Mouse (Mus musculus) neural tube, embryonic 12.5 days (tissue): Measurements from ENCODE around the gene Mrpl48. TPM values are rescaled to one million over a fixed set of nuclear protein-coding genes. Genes with fewer than 3 reads are reported as not detected.

Experiments used
- ATAC-seq: fragments of 200-750 bp; cut with Nextera tagmentation; 2 replicates; pipeline ENCODE4 v1.8.0; 2017; ENCODE audit warnings: low read depth, mild to moderate bottlenecking, moderate TSS enrichment, moderate library complexity; ENCODE audit not compliant: low FRiP score
- H3K27ac ChIP-seq: fragments of 300-500 bp; sonication (generic); 2 replicates; pipeline ENCODE4 v1.5.1; 2016
- H3K27me3 ChIP-seq: fragments of 300-500 bp; sonication (generic); replicated peaks from 2 replicates; pipeline ENCODE4 v1.6.1; 2016; ENCODE audit warnings: mild to moderate bottlenecking
- H3K36me3 ChIP-seq: fragments of 300-500 bp; sonication (generic); 2 replicates; pipeline ENCODE4 v1.6.1; 2016; ENCODE audit warnings: mild to moderate bottlenecking
- H3K4me1 ChIP-seq: fragments of 300-500 bp; sonication (generic); 2 replicates; pipeline ENCODE4 v1.6.1; 2016
- H3K4me2 ChIP-seq: fragments of 300-500 bp; sonication (generic); replicated peaks from 2 replicates; pipeline ENCODE4 v1.6.1; 2016; ENCODE audit warnings: mild to moderate bottlenecking
- H3K4me3 ChIP-seq: fragments of 300-500 bp; sonication (generic); 2 replicates; pipeline ENCODE4 v1.5.1; 2016
- H3K9ac ChIP-seq: fragments of 300-500 bp; sonication (generic); 2 replicates; pipeline ENCODE4 v1.6.1; 2016; ENCODE audit warnings: mild to moderate bottlenecking
- H3K9me3 ChIP-seq: fragments of 300-500 bp; sonication (generic); 2 replicates; pipeline ENCODE4 v1.6.1; 2016; ENCODE audit warnings: mild to moderate bottlenecking
- WGBS: fragments of 180-500 bp; shearing (Covaris S2); methylation state at CpG from one replicate; pipeline ENCODE4 v1.1.7; 2016; 5-methylcytosine and 5-hydroxymethylcytosine counted together
- polyA plus RNA-seq: library from polyadenylated mRNA; unstranded; fragments of >200 nt; fragmentation: Nextera tagmentation; extraction: Ambion mirVana; gene quantifications from 2 replicates; pipeline ENCODE4 v1.2.1, GENCODE M21; 2016

Gene Mrpl48
- polyA plus RNA-seq, 1 experiment from 2014 or later, result 69.9 TPM

GRCm38 (mm10) chr7:100501027-100501843 is 106.9 kb downstream of the Mrpl48 start:
- WGBS, result 73% methylated on average over 6 of the region's 6 CpGs
- no peaks in the 10 kb centered on the region for H3K9me3 ChIP-seq
- H3K9ac ChIP-seq, result no peak overlapping the region
- ATAC-seq, result no peak
- H3K4me2 ChIP-seq, result no peak overlapping the region
- no peak overlapping the region for H3K27ac ChIP-seq
- H3K4me1 ChIP-seq, result peaks cover 4% of the 10 kb centered on the region; the same call in 1 of the 2 replicates
- no peaks in the 10 kb centered on the region for H3K27me3 ChIP-seq
- peaks cover 11% of the 10 kb centered on the region; the same call in 1 of the 2 replicates for H3K36me3 ChIP-seq
- H3K4me3 ChIP-seq, result no peak overlapping the region

- 70% methylated on average over 16 of the region's 16 CpGs for WGBS
- H3K4me3 ChIP-seq, result no peak overlapping the region
- H3K4me1 ChIP-seq, result peaks cover 12% of the 10 kb centered on the region
- H3K27me3 ChIP-seq, result no peaks in the 10 kb centered on the region
- H3K9me3 ChIP-seq, result no peaks in the 10 kb centered on the region
- peaks cover 11% of the 10 kb centered on the region; the same call in 1 of the 2 replicates for H3K36me3 ChIP-seq
- H3K27ac ChIP-seq, result no peak overlapping the region
- H3K9ac ChIP-seq, result no peak overlapping the region
- no peak overlapping the region for H3K4me2 ChIP-seq
- no peak for ATAC-seq
Observed at GRCm38 (mm10) chr7:100500276-100500977, 107.7 kb downstream of the Mrpl48 start.

- H3K27me3 ChIP-seq, result no peaks in the 10 kb centered on the region
- no peak overlapping the region for H3K9ac ChIP-seq
- peaks cover 18% of the 10 kb centered on the region for H3K4me1 ChIP-seq
- peaks cover 11% of the 10 kb centered on the region; the same call in 1 of the 2 replicates for H3K36me3 ChIP-seq
- H3K27ac ChIP-seq, result no peak overlapping the region
- ATAC-seq, result no peak
- H3K9me3 ChIP-seq, result no peaks in the 10 kb centered on the region
- no peak overlapping the region for H3K4me2 ChIP-seq
- H3K4me3 ChIP-seq, result no peak overlapping the region
Observed at GRCm38 (mm10) chr7:100499465-100499864, 108.6 kb downstream of the Mrpl48 start.

GRCm38 (mm10) chr7:100497982-100498381 is 110.1 kb downstream of the Mrpl48 start:
- no peak overlapping the region for H3K9ac ChIP-seq
- WGBS, result 91% methylated on average over 13 of the region's 13 CpGs
- no peak overlapping the region for H3K4me2 ChIP-seq
- no peaks in the 10 kb centered on the region for H3K9me3 ChIP-seq
- peaks cover 29% of the 10 kb centered on the region for H3K4me1 ChIP-seq
- H3K4me3 ChIP-seq, result no peak overlapping the region
- 0 out of 2 replicates have a peak, but pooled peaks cover 3% of the 10 kb centered on the region for H3K27me3 ChIP-seq
- H3K27ac ChIP-seq, result no peak overlapping the region
- peaks cover 11% of the 10 kb centered on the region; the same call in 1 of the 2 replicates for H3K36me3 ChIP-seq
- no peak for ATAC-seq

GRCm38 (mm10) chr7:100497402-100497801 is 110.7 kb downstream of the Mrpl48 start:
- 89% methylated on average over 4 of the region's 4 CpGs for WGBS
- ATAC-seq, result no peak
- H3K4me3 ChIP-seq, result no peak overlapping the region
- peaks cover 8% of the 10 kb centered on the region; the same call in 1 of the 2 replicates for H3K27me3 ChIP-seq
- H3K27ac ChIP-seq, result no peak overlapping the region
- no peak overlapping the region for H3K4me2 ChIP-seq
- H3K36me3 ChIP-seq, result peaks cover 11% of the 10 kb centered on the region; the same call in 1 of the 2 replicates
- H3K9ac ChIP-seq, result no peak overlapping the region
- peaks cover 34% of the 10 kb centered on the region for H3K4me1 ChIP-seq
- no peaks in the 10 kb centered on the region for H3K9me3 ChIP-seq

GRCm38 (mm10) chr7:100496791-100497190 is 111.3 kb downstream of the Mrpl48 start:
- Histone ChIP-seq H3K4me1 (peaks cover 36% of the 10 kb centered on the region), H3K4me2 (no peak overlapping the region), H3K4me3 (no peak overlapping the region), H3K9ac (no peak overlapping the region), H3K9me3 (no peaks in the 10 kb centered on the region), H3K36me3 (peaks cover 11% of the 10 kb centered on the region; the same call in 1 of the 2 replicates), H3K27ac (no peak overlapping the region), H3K27me3 (peaks cover 10% of the 10 kb centered on the region; the same call in 1 of the 2 replicates)
- 97% methylated on average over 9 of the region's 9 CpGs for WGBS
- ATAC-seq, result no peak

GRCm38 (mm10) chr7:100496371-100496770 is 111.7 kb downstream of the Mrpl48 start:
- no peak overlapping the region for H3K4me3 ChIP-seq
- peak overlapping the region; percentile 86 for H3K4me2 ChIP-seq
- 80% methylated on average over 6 of the region's 6 CpGs for WGBS
- H3K9ac ChIP-seq, result no peak overlapping the region
- H3K27me3 ChIP-seq, result peaks cover 10% of the 10 kb centered on the region; the same call in 1 of the 2 replicates
- H3K27ac ChIP-seq, result no peak overlapping the region
- ATAC-seq, result no peak
- peaks cover 36% of the 10 kb centered on the region for H3K4me1 ChIP-seq
- H3K9me3 ChIP-seq, result no peaks in the 10 kb centered on the region
- H3K36me3 ChIP-seq, result peaks cover 11% of the 10 kb centered on the region; the same call in 1 of the 2 replicates

Other genes with a start within 250 kb of the Mrpl48 start
- gene C2cd3, start 236.1 kb downstream of the Mrpl48 start, polyA plus RNA-seq, result 28.9 and 30.0 TPM in 2 replicates
- 127 and 129 TPM in 2 replicates for gene Ppme1, start 236.0 kb downstream of the Mrpl48 start, polyA plus RNA-seq
- gene Ucp3, start 135.3 kb downstream of the Mrpl48 start, polyA plus RNA-seq, result not detected in 2 replicates
- gene Ucp2, start 115.0 kb downstream of the Mrpl48 start, polyA plus RNA-seq, result 110 and 111 TPM in 2 replicates
- 0.56 and 0.78 TPM in 2 replicates for gene Dnajb13, start 93.3 kb downstream of the Mrpl48 start, polyA plus RNA-seq
- 16.3 and 17.5 TPM in 2 replicates for gene Coa4, start 71.2 kb downstream of the Mrpl48 start, polyA plus RNA-seq
- 196 and 227 TPM in 2 replicates for gene Rab6a, start 891 bp downstream of the Mrpl48 start, polyA plus RNA-seq
- 12.8 and 13.4 TPM in 2 replicates for gene Plekhb1, start 54.1 kb upstream of the Mrpl48 start, polyA plus RNA-seq
- gene Fam168a, start 98.3 kb upstream of the Mrpl48 start, polyA plus RNA-seq, result 58.2 and 77.7 TPM in 2 replicates